Mouse (Mus musculus) neural tube, postnatal 0 days (tissue): ENCODE data around the gene Sun5. TPM values are rescaled to one million over a fixed set of nuclear protein-coding genes. Genes with fewer than 3 reads are reported as not detected.

ENCODE experiments used
- polyA plus RNA-seq: library from polyadenylated mRNA; unstranded; fragments of >200 nt; fragmentation: Nextera tagmentation; extraction: Ambion mirVana; gene quantifications from 2 replicates; pipeline ENCODE4 v1.2.1, GENCODE M21; 2015

Gene Sun5
- polyA plus RNA-seq: not detected in 2 replicates

DNA sequence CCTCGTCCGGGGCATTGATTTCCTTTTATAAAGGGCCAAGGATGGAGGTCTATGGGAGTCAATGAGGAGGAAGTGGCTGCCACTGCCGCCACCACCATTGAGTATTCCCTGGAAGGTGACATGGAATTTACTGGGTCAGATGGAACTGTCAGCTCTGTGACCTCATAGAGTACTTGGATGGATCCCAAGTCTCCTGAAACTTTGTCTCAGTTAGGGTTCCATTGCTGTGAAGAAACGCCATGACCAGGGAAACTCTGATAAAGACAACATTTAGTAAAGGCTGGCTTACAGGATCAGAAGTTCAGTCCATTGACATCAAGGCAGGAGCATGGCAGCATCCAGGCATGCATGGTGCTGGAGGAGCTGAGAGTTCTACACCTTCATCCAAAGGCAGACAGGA is at the start of gene Sun5:
TSS of gene Sun5 (minus strand) at position 101 of the 400 bp plus-strand sequence.

DNA sequence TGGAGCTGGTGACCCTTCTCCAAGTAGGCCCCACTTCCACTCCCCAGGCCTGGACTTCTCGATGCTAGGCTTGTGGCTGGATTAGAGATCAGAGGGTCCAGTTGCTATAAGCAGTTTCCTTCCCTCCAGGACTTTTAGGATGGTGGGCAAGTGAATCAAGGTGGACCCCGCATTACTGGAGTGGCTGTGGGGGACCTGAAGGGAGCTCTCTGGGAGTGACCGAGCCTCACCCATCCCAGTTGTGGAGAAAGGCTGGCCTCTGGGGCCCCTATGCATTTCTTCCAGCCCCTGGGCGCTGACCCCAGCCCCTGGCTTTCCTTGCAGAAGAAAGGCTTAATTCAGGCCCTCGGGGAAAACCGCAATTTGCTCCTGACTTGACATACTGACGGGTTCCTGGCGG is 47.0 kb upstream of the Sun5 start, which contains the start of gene Bpifb3:
TSS of gene Bpifb3 (plus strand) at position 301 of the 400 bp plus-strand sequence.

DNA sequence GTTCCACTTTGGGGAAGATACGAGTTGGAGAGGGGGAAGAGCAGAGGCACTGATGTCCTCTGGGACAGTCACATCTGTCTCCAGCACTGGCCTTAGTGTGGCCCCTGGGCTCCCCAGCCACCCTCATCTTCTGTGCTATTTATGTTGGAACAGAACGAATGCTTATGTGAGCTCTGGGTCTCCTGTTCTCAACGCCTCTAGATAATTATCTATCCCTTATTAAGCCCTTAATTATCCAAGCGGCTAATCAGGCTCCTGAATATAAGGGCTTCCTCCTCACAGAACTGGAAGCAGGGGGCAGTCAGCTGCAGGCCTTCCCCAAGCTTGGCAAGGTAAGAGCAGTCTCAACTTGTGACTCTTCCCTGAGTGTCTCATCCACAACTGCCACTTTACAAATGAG is 29.2 kb upstream of the Sun5 start, which contains the start of gene Bpifb6:
TSS of gene Bpifb6 (plus strand) at position 301 of the 400 bp plus-strand sequence.

DNA sequence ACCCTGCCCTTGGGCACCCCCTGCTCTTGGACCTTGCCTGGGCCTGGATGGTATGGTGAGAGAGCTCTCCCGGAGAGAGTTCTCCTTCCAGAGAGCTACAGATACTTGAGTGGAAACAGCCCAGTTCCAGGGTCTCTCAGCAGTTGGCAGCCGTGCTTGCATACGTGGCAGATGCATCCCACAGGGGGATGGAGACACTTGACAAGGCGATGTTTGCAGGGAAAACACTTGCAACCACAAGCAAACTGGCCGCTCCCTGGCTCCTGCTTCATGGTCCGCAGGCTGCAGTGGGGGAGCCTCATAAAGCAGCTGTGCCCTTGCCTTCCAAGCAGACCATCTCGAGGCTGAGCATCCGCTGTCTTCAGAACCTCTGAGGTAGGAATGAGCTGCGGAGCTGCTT is 3.9 kb upstream of the Sun5 start, which contains the start of gene Bpifb2:
TSS of gene Bpifb2 (plus strand) at position 301 of the 400 bp plus-strand sequence.

Other genes with a start within 250 kb of the Sun5 start
- gene Commd7, start 238.3 kb downstream of the Sun5 start, polyA plus RNA-seq: 91.5 and 91.6 TPM in 2 replicates
- gene Dnmt3b, start 221.6 kb downstream of the Sun5 start, polyA plus RNA-seq: 1.3 and 1.8 TPM in 2 replicates
- gene Dnmt3c, start 174.4 kb downstream of the Sun5 start, polyA plus RNA-seq: 0.06 TPM in 1 of 2 replicates, not detected in the other
- gene Mapre1, start 129.8 kb downstream of the Sun5 start, polyA plus RNA-seq: 246 and 263 TPM in 2 replicates
- 0.06 TPM in 1 of 2 replicates, not detected in the other for gene Efcab8, start 91.2 kb downstream of the Sun5 start, polyA plus RNA-seq
- 0.15 and 0.22 TPM in 2 replicates for gene Bpifb2, start 4.0 kb upstream of the Sun5 start, polyA plus RNA-seq
- gene Bpifb6, start 29.3 kb upstream of the Sun5 start, polyA plus RNA-seq: 0.12 and 0.23 TPM in 2 replicates
- not detected in 2 replicates for gene Bpifb3, start 47.1 kb upstream of the Sun5 start, polyA plus RNA-seq
- not detected in 2 replicates for gene Bpifb4, start 67.1 kb upstream of the Sun5 start, polyA plus RNA-seq
- gene Bpifa6, start 103.9 kb upstream of the Sun5 start, polyA plus RNA-seq: not detected in 2 replicates
- gene Bpifa2, start 137.2 kb upstream of the Sun5 start, polyA plus RNA-seq: not detected in 2 replicates